Mouse (Mus musculus): ENCODE measurements around the gene Arhgap21. TPM values are rescaled to one million over a fixed set of nuclear protein-coding genes. Genes with fewer than 3 reads are reported as not detected.

The Arhgap21 gene
- polyA plus RNA-seq, 1 experiment from 2014 or later: 62.7 TPM

- ATAC-seq (ENCODE audit: low FRiP score, low TSS enrichment) (no peak), DNase-seq (no peak)
- 90% methylated on average over 11 of the region's 11 CpGs for WGBS
These were observed 65.6 kb downstream of the Arhgap21 start for GRCm38 (mm10) chr2:20902981-20903645.

DNA sequence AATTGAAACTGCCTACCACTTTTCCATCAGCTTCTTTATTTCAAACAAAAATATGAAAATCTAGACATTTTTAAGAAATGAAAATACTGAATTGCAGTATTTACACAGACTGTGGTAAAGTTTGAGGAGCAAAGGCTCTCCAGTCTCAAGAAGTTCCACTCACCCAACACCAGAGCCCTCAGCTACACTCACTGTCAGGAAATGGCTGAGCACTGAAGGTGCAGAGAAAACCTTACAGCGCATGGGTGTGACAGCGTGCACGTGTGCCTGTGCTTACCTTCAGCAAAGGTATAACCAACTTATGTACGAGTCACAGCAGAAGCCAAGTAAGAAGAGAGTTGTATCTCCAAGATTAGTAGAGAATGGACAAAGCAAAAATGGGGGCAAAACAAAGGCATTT is 66.8 kb downstream of the Arhgap21 start:
- Histone ChIP-seq H3K36me3 (ENCODE audit: control insufficient read depth, insufficient read depth, low read length) (0 out of 2 replicates have a peak, but pooled peaks cover 5% of the 10 kb centered on the region), H3K27ac (replicated peaks; ENCODE audit: low read depth, low read length) (no peak overlapping the region), H3K4me3 (replicated peaks; ENCODE audit: low read depth, low read length) (no peak overlapping the region), H3K4me2 (ENCODE audit: low read length) (no peak overlapping the region), H3K9me3 (ENCODE audit: control insufficient read depth, low read length) (no peaks in the 10 kb centered on the region), H3K4me1 (ENCODE audit: control insufficient read depth, insufficient read depth, low read length) (no peaks in the 10 kb centered on the region), H3K9ac (replicated peaks; ENCODE audit: low read length) (no peak overlapping the region), H3K27me3 (ENCODE audit: control insufficient read depth, insufficient read depth, low read length) (no peaks in the 10 kb centered on the region)
- ATAC-seq (ENCODE audit: low FRiP score, low TSS enrichment) (no peak), DNase-seq (no peak)
- 97% methylated on average over 4 of the region's 4 CpGs for WGBS

More at GRCm38 (mm10) chr2:20902981-20903645, 65.6 kb downstream of the Arhgap21 start:
- Histone ChIP-seq H3K27ac (replicated peaks; ENCODE audit: low read depth, low read length) (no peak overlapping the region), H3K27me3 (ENCODE audit: control insufficient read depth, insufficient read depth, low read length) (no peaks in the 10 kb centered on the region), H3K4me1 (ENCODE audit: control insufficient read depth, insufficient read depth, low read length) (no peaks in the 10 kb centered on the region), H3K9me3 (ENCODE audit: control insufficient read depth, low read length) (no peaks in the 10 kb centered on the region), H3K4me3 (replicated peaks; ENCODE audit: low read depth, low read length) (no peak overlapping the region), H3K9ac (replicated peaks; ENCODE audit: low read length) (no peak overlapping the region), H3K36me3 (ENCODE audit: control insufficient read depth, insufficient read depth, low read length) (0 out of 2 replicates have a peak, but pooled peaks cover 5% of the 10 kb centered on the region), H3K4me2 (ENCODE audit: low read length) (no peak overlapping the region)

DNA sequence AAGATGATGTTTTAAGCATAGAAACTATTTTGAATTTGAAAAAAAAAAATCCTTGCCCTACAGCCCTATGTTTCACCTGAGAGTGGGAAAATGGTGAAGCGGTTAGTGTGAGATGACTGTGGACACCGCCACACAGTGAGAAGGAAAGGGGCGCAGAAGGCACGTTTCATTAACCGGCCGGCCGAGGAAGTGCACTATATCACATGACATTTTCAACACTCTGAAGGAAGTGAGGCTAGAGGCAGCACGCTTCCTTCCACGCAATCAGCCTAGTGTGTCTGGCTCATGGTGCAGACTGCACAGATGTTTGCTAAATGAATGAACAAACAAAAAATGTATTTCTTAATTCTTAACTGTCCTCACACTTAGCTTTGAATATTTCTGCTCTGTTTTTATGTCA is 69.4 kb downstream of the Arhgap21 start:
- Histone ChIP-seq H3K9me3 (ENCODE audit: control insufficient read depth, low read length) (no peaks in the 10 kb centered on the region), H3K4me2 (ENCODE audit: low read length) (no peak overlapping the region), H3K36me3 (ENCODE audit: control insufficient read depth, insufficient read depth, low read length) (no peaks in the 10 kb centered on the region), H3K27me3 (ENCODE audit: control insufficient read depth, insufficient read depth, low read length) (no peaks in the 10 kb centered on the region), H3K9ac (replicated peaks; ENCODE audit: low read length) (no peak overlapping the region), H3K27ac (replicated peaks; ENCODE audit: low read depth, low read length) (no peak overlapping the region), H3K4me3 (replicated peaks; ENCODE audit: low read depth, low read length) (no peak overlapping the region), H3K4me1 (ENCODE audit: control insufficient read depth, insufficient read depth, low read length) (no peaks in the 10 kb centered on the region)
- ATAC-seq (ENCODE audit: low FRiP score, low TSS enrichment) (no peak), DNase-seq (no peak)
- WGBS: 76% methylated on average over 9 of the region's 9 CpGs

DNA sequence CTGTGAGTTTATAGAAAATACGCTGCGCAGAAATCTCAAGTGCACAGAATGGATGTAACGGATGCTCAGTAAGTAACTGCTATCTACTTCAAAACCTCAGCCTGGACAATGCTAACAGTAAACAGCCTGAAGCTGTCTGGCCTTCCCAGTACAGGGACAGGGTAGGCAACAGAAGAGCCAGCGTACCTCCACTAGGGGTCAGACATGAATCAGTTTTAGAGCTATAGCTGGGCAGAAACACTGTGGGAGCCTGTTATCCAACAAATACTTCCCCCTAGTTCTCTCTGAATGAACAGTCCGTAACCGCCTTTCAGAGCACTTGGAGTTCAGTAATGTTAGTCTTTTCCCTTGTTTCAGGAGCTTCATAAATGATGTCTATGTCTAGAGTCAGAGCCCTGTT is 70.0 kb downstream of the Arhgap21 start:
- DNase-seq: peak; percentile 91
- H3K9ac ChIP-seq (replicated peaks; ENCODE audit: low read length): no peak overlapping the region
- no peaks in the 10 kb centered on the region for H3K27me3 ChIP-seq (ENCODE audit: control insufficient read depth, insufficient read depth, low read length)
- 39% methylated on average over 6 of the region's 6 CpGs for WGBS
- no peak overlapping the region for H3K27ac ChIP-seq (replicated peaks; ENCODE audit: low read depth, low read length)
- 0 out of 2 replicates have a peak, but pooled peaks cover 3% of the 10 kb centered on the region for H3K4me1 ChIP-seq (ENCODE audit: control insufficient read depth, insufficient read depth, low read length)
- ATAC-seq (ENCODE audit: low FRiP score, low TSS enrichment): peak; percentile 88
- H3K9me3 ChIP-seq (ENCODE audit: control insufficient read depth, low read length): no peaks in the 10 kb centered on the region
- H3K4me2 ChIP-seq (ENCODE audit: low read length): no peak overlapping the region
- H3K36me3 ChIP-seq (ENCODE audit: control insufficient read depth, insufficient read depth, low read length): no peaks in the 10 kb centered on the region; the same call in 1 of the 2 replicates
- H3K4me3 ChIP-seq (replicated peaks; ENCODE audit: low read depth, low read length): no peak overlapping the region

- H3K27me3 ChIP-seq (ENCODE audit: control insufficient read depth, insufficient read depth, low read length): no peaks in the 10 kb centered on the region
- ATAC-seq (ENCODE audit: low FRiP score, low TSS enrichment) (no peak), DNase-seq (no peak)
- H3K27ac ChIP-seq (replicated peaks; ENCODE audit: low read depth, low read length): no peak overlapping the region
- H3K9ac ChIP-seq (replicated peaks; ENCODE audit: low read length): no peak overlapping the region
- H3K36me3 ChIP-seq (ENCODE audit: control insufficient read depth, insufficient read depth, low read length): peaks cover 5% of the 10 kb centered on the region; the same call in 1 of the 2 replicates
- H3K4me3 ChIP-seq (replicated peaks; ENCODE audit: low read depth, low read length): no peak overlapping the region
- H3K4me1 ChIP-seq (ENCODE audit: control insufficient read depth, insufficient read depth, low read length): 0 out of 2 replicates have a peak, but pooled peaks cover 3% of the 10 kb centered on the region
- 85% methylated on average over 5 of the region's 5 CpGs for WGBS
- no peak overlapping the region for H3K4me2 ChIP-seq (ENCODE audit: low read length)
- H3K9me3 ChIP-seq (ENCODE audit: control insufficient read depth, low read length): no peaks in the 10 kb centered on the region
These were observed 72.2 kb downstream of the Arhgap21 start for GRCm38 (mm10) chr2:20896446-20896845.

DNA sequence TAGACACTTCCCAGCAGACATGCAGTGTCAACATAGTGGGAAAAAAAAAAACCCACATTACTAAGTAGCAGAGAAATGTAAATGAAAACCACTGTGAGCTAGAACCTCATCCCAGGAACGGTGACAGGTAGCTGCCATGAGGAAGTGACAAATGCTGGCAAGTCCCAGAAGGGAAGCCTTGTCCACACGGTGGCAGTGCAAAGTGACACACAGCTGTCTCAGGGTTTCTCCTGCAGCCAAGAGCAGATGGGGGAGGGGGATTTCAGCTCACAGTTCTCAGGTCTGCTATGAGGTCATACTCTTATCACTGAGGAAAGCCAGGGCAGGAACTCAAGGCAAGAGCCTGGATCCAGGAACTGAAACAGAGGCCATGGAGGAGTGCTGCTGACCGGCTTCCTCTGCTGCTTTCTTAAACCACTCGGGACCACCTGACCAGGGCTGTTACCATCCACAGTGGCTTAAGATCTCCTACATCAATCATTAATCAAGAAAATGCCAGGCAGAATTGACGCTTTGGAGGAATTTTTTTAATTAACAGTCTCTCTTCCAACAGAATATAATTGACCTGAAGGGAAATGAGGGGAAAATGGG is 74.5 kb downstream of the Arhgap21 start:
- no peaks in the 10 kb centered on the region for H3K9me3 ChIP-seq (ENCODE audit: control insufficient read depth, low read length)
- H3K36me3 ChIP-seq (ENCODE audit: control insufficient read depth, insufficient read depth, low read length): peaks cover 6% of the 10 kb centered on the region; the same call in 1 of the 2 replicates
- no peak overlapping the region for H3K4me3 ChIP-seq (replicated peaks; ENCODE audit: low read depth, low read length)
- 0 out of 2 replicates have a peak, but pooled peaks cover 3% of the 10 kb centered on the region for H3K4me1 ChIP-seq (ENCODE audit: control insufficient read depth, insufficient read depth, low read length)
- peak overlapping the region; percentile 37; the same call in 1 of the 2 replicates for H3K27ac ChIP-seq (replicated peaks; ENCODE audit: low read depth, low read length)
- no peak overlapping the region for H3K4me2 ChIP-seq (ENCODE audit: low read length)
- no peak overlapping the region for H3K9ac ChIP-seq (replicated peaks; ENCODE audit: low read length)
- 35% methylated on average over 5 of the region's 5 CpGs for WGBS
- peak; percentile 75 for DNase-seq
- peak; percentile 59; the same call in 1 of the 2 replicates for ATAC-seq (ENCODE audit: low FRiP score, low TSS enrichment)
- H3K27me3 ChIP-seq (ENCODE audit: control insufficient read depth, insufficient read depth, low read length): no peaks in the 10 kb centered on the region

GRCm38 (mm10) chr2:20888751-20889150 is 79.9 kb downstream of the Arhgap21 start:
- Histone ChIP-seq H3K4me3 (replicated peaks; ENCODE audit: low read depth, low read length) (no peak overlapping the region), H3K4me1 (ENCODE audit: control insufficient read depth, insufficient read depth, low read length) (no peaks in the 10 kb centered on the region), H3K27me3 (ENCODE audit: control insufficient read depth, insufficient read depth, low read length) (no peaks in the 10 kb centered on the region), H3K27ac (replicated peaks; ENCODE audit: low read depth, low read length) (no peak overlapping the region), H3K9ac (replicated peaks; ENCODE audit: low read length) (no peak overlapping the region), H3K36me3 (ENCODE audit: control insufficient read depth, insufficient read depth, low read length) (peaks cover 25% of the 10 kb centered on the region), H3K4me2 (ENCODE audit: low read length) (no peak overlapping the region), H3K9me3 (ENCODE audit: control insufficient read depth, low read length) (no peaks in the 10 kb centered on the region)
- DNase-seq (no peak), ATAC-seq (ENCODE audit: low FRiP score, low TSS enrichment) (no peak)
- 82% methylated on average over 3 of the region's 3 CpGs for WGBS

- Histone ChIP-seq H3K36me3 (ENCODE audit: control insufficient read depth, insufficient read depth, low read length) (peaks cover 53% of the 10 kb centered on the region), H3K9me3 (ENCODE audit: control insufficient read depth, low read length) (no peaks in the 10 kb centered on the region), H3K4me2 (ENCODE audit: low read length) (no peak overlapping the region), H3K27ac (replicated peaks; ENCODE audit: low read depth, low read length) (no peak overlapping the region), H3K27me3 (ENCODE audit: control insufficient read depth, insufficient read depth, low read length) (no peaks in the 10 kb centered on the region), H3K4me3 (replicated peaks; ENCODE audit: low read depth, low read length) (no peak overlapping the region), H3K4me1 (ENCODE audit: control insufficient read depth, insufficient read depth, low read length) (no peaks in the 10 kb centered on the region), H3K9ac (replicated peaks; ENCODE audit: low read length) (no peak overlapping the region)
- ATAC-seq (ENCODE audit: low FRiP score, low TSS enrichment) (no peak), DNase-seq (no peak)
- 88% methylated on average over 8 of the region's 8 CpGs for WGBS
These were observed 85.4 kb downstream of the Arhgap21 start for GRCm38 (mm10) chr2:20883288-20883687.
